Mouse (Mus musculus): ENCODE data around the gene Ttf2. TPM values are rescaled to one million over a fixed set of nuclear protein-coding genes. Genes with fewer than 3 reads are reported as not detected.

Ttf2 gene
- polyA plus RNA-seq (2016; fragmentation: Nextera tagmentation; extraction: Ambion mirVana): 13.8 and 13.9 TPM in 2 replicates

DNA sequence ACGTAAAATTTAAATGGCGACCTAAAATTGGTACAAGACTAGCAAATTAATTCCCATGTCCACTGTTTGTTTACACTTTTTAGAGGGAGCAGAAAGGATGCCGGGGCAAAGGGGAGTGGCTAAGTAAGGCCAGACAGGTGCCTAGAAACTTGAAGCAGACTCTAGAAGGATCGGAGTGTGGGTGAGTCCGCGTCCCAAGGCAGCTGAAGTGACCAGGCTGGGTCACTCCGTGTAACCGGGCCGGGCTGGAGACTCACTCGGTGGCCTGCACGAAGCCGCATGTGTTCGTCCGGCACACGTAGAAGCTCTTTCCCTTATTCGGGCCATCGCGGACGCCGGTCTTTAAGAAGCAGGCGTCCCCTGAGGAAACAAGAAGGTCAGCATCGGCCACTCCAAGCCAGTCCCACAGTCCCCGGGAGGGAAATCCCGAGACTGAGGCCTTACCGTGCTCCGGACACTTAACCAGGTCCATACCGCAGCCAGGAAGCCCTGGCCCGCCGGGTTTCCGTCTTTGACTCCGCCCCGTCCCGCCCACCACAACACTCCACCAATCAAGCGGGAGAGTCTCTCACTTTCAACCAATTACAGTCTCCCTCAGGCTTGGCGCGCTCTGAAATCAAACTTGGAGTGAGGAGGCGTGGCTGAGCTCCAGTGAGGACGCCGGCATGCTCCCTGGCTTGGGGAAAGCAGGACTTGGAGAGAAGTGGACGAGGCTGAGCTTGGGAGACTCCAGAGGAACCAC lies at the start of gene Ttf2:
TSS of gene Ttf2 (minus strand) at position 488 of the 742 bp plus-strand sequence.
- no peaks in the 10 kb centered on the region for H3K27me3 ChIP-seq (replicated peaks)
- no peaks in the 10 kb centered on the region for H3K9me3 ChIP-seq (replicated peaks)
- H3K36me3 ChIP-seq: peaks cover 36% of the 10 kb centered on the region
- H3K4me3 ChIP-seq: peak within 1 kb of the TSS; percentile 90
- peak within 1 kb of the TSS; percentile 79; the same call in 1 of the 2 replicates for H3K27ac ChIP-seq
- under 1% methylated on average over 40 of the region's 40 CpGs for WGBS (ENCODE audit: insufficient replicate concordance)
- H3K4me1 ChIP-seq: peaks cover 12% of the 10 kb centered on the region
- ATAC-seq: peak; percentile 99
- H3K9ac ChIP-seq: peak within 1 kb of the TSS; percentile 89
- peak within 1 kb of the TSS; percentile 89 for H3K4me2 ChIP-seq

- no peak overlapping the region for H3K4me3 ChIP-seq
- H3K27ac ChIP-seq: no peak overlapping the region
- no peaks in the 10 kb centered on the region for H3K9me3 ChIP-seq (replicated peaks)
- WGBS (ENCODE audit: insufficient replicate concordance): 65% methylated on average over 6 of the region's 6 CpGs
- no peaks in the 10 kb centered on the region for H3K4me1 ChIP-seq
- H3K4me2 ChIP-seq: no peak overlapping the region
- H3K27me3 ChIP-seq (replicated peaks): no peaks in the 10 kb centered on the region
- H3K36me3 ChIP-seq: no peaks in the 10 kb centered on the region
- H3K9ac ChIP-seq: no peak overlapping the region
- no peak for ATAC-seq
These were observed 49.0 kb upstream of the Ttf2 start for GRCm38 (mm10) chr3:101018494-101018893.

- Histone ChIP-seq H3K4me3 (no peak overlapping the region), H3K9me3 (replicated peaks) (no peaks in the 10 kb centered on the region), H3K4me1 (no peaks in the 10 kb centered on the region), H3K36me3 (no peaks in the 10 kb centered on the region), H3K9ac (no peak overlapping the region), H3K27ac (no peak overlapping the region), H3K4me2 (no peak overlapping the region), H3K27me3 (replicated peaks) (no peaks in the 10 kb centered on the region)
- WGBS (ENCODE audit: insufficient replicate concordance): 71% methylated on average over 7 of the region's 7 CpGs
- no peak for ATAC-seq
These were observed 46.6 kb upstream of the Ttf2 start for GRCm38 (mm10) chr3:101016050-101016449.

- Histone ChIP-seq H3K9ac (no peak overlapping the region), H3K36me3 (no peaks in the 10 kb centered on the region), H3K27me3 (replicated peaks) (no peaks in the 10 kb centered on the region), H3K9me3 (replicated peaks) (no peaks in the 10 kb centered on the region), H3K27ac (no peak overlapping the region), H3K4me3 (no peak overlapping the region), H3K4me1 (no peaks in the 10 kb centered on the region), H3K4me2 (no peak overlapping the region)
- ATAC-seq: no peak
- 55% methylated on average over 4 of the region's 4 CpGs for WGBS (ENCODE audit: insufficient replicate concordance)
These were observed 45.8 kb upstream of the Ttf2 start for GRCm38 (mm10) chr3:101015254-101015653.

GRCm38 (mm10) chr3:101013536-101013935 lies 44.1 kb upstream of the Ttf2 start:
- no peak overlapping the region for H3K4me3 ChIP-seq
- H3K27ac ChIP-seq: no peak overlapping the region
- H3K36me3 ChIP-seq: no peaks in the 10 kb centered on the region
- H3K9me3 ChIP-seq (replicated peaks): no peaks in the 10 kb centered on the region
- no peak overlapping the region for H3K4me2 ChIP-seq
- WGBS (ENCODE audit: insufficient replicate concordance): 53% methylated on average over 3 of the region's 3 CpGs
- no peak for ATAC-seq
- H3K27me3 ChIP-seq (replicated peaks): no peaks in the 10 kb centered on the region
- no peak overlapping the region for H3K9ac ChIP-seq
- no peaks in the 10 kb centered on the region for H3K4me1 ChIP-seq

- Histone ChIP-seq H3K9ac (no peak overlapping the region), H3K4me3 (no peak overlapping the region), H3K36me3 (no peaks in the 10 kb centered on the region), H3K4me2 (no peak overlapping the region), H3K4me1 (no peaks in the 10 kb centered on the region), H3K9me3 (replicated peaks) (no peaks in the 10 kb centered on the region), H3K27ac (no peak overlapping the region), H3K27me3 (replicated peaks) (no peaks in the 10 kb centered on the region)
- no peak for ATAC-seq
- WGBS (ENCODE audit: insufficient replicate concordance): 79% methylated on average over 10 of the region's 10 CpGs
These were observed 43.5 kb upstream of the Ttf2 start for GRCm38 (mm10) chr3:101013005-101013404.

DNA sequence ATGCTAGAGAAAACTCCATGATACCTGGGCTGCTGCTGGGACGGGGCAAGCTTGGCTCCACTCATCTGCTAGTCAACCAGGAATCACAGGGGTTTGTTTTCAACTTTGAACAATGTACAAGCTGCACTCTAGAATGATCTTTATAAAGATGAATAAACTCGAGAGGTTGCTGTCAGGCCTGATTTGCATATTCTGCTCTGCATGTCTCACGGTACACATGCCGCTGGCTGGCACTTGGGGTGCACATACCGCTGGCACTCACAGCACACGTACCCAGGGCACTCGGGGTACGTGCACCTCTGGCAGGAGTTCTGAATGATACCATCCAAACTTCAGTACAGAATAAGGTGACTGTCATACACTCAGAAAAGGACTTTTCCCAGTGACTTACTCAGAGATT lies 43.1 kb upstream of the Ttf2 start:
- 70% methylated on average over 8 of the region's 8 CpGs for WGBS (ENCODE audit: insufficient replicate concordance)
- H3K36me3 ChIP-seq: no peaks in the 10 kb centered on the region
- no peaks in the 10 kb centered on the region for H3K27me3 ChIP-seq (replicated peaks)
- no peaks in the 10 kb centered on the region for H3K4me1 ChIP-seq
- H3K27ac ChIP-seq: no peak overlapping the region
- no peak for ATAC-seq
- H3K9me3 ChIP-seq (replicated peaks): no peaks in the 10 kb centered on the region
- no peak overlapping the region for H3K9ac ChIP-seq
- H3K4me3 ChIP-seq: no peak overlapping the region
- no peak overlapping the region for H3K4me2 ChIP-seq

DNA sequence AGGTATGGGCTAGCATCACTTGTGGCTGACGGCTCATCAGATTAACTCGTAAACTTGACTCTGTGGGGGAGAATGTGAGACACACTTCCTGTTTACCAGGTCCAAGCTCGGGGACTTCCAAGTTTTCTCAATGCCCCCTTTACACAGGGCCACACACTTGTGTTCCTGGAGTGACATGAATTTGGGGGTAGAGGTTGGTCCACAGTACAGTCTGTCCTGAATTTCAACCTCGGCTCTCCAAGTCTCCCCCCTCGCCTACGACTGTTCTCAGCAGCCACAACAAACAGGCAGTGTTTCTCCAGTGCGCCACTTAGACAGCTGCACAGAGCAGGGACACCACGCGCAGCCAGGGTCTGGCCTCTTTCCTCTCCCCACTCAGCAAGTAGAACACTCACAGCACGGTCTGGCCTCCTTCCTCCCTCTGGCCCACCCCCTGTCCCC lies 42.7 kb upstream of the Ttf2 start:
- no peak overlapping the region for H3K9ac ChIP-seq
- 60% methylated on average over 10 of the region's 10 CpGs for WGBS (ENCODE audit: insufficient replicate concordance)
- no peak overlapping the region for H3K4me3 ChIP-seq
- 0 out of 2 replicates have a peak, but pooled peaks cover 3% of the 10 kb centered on the region for H3K4me1 ChIP-seq
- H3K27ac ChIP-seq: no peak overlapping the region
- no peaks in the 10 kb centered on the region for H3K9me3 ChIP-seq (replicated peaks)
- H3K27me3 ChIP-seq (replicated peaks): no peaks in the 10 kb centered on the region
- no peaks in the 10 kb centered on the region for H3K36me3 ChIP-seq
- H3K4me2 ChIP-seq: no peak overlapping the region
- no peak for ATAC-seq

DNA sequence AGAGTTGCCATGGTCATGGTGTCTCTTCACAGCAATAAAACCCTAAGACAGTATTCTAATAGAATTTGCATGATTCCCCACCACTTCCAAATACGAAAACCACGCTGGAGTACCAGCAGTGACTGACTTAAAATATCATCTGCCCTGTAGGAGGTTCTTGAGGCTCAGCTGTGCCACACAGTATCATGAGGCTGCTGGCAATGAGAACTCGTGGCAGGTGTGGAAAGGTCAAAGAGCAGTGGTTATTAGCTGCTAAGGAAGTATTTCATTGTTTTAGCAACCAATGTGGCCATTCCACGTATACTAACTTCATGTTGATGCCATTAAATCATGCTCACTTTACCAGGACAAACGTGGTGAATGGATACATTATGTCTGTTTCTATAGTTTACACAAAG lies 41.7 kb upstream of the Ttf2 start:
- no peak for ATAC-seq
- H3K4me1 ChIP-seq: 0 out of 2 replicates have a peak, but pooled peaks cover 3% of the 10 kb centered on the region
- no peaks in the 10 kb centered on the region for H3K36me3 ChIP-seq
- no peak overlapping the region for H3K4me3 ChIP-seq
- 56% methylated on average over 5 of the region's 5 CpGs for WGBS (ENCODE audit: insufficient replicate concordance)
- H3K9ac ChIP-seq: no peak overlapping the region
- H3K4me2 ChIP-seq: no peak overlapping the region
- H3K9me3 ChIP-seq (replicated peaks): no peaks in the 10 kb centered on the region
- H3K27me3 ChIP-seq (replicated peaks): no peaks in the 10 kb centered on the region
- no peak overlapping the region for H3K27ac ChIP-seq

- H3K36me3 ChIP-seq: no peaks in the 10 kb centered on the region
- H3K9me3 ChIP-seq (replicated peaks): no peaks in the 10 kb centered on the region
- H3K27me3 ChIP-seq (replicated peaks): no peaks in the 10 kb centered on the region
- no peak overlapping the region for H3K27ac ChIP-seq
- H3K4me3 ChIP-seq: no peak overlapping the region
- 0 out of 2 replicates have a peak, but pooled peaks cover 3% of the 10 kb centered on the region for H3K4me1 ChIP-seq
- WGBS (ENCODE audit: insufficient replicate concordance): 37% methylated on average over 4 of the region's 4 CpGs
- H3K9ac ChIP-seq: no peak overlapping the region
- H3K4me2 ChIP-seq: no peak overlapping the region
- ATAC-seq: no peak
These were observed 41.2 kb upstream of the Ttf2 start for GRCm38 (mm10) chr3:101010589-101011202.

- H3K27me3 ChIP-seq (replicated peaks): no peaks in the 10 kb centered on the region
- no peaks in the 10 kb centered on the region for H3K9me3 ChIP-seq (replicated peaks)
- H3K27ac ChIP-seq: no peak overlapping the region
- no peak for ATAC-seq
- no peak overlapping the region for H3K9ac ChIP-seq
- no peaks in the 10 kb centered on the region for H3K36me3 ChIP-seq
- 47% methylated on average over 5 of the region's 5 CpGs for WGBS (ENCODE audit: insufficient replicate concordance)
- 0 out of 2 replicates have a peak, but pooled peaks cover 3% of the 10 kb centered on the region for H3K4me1 ChIP-seq
- H3K4me2 ChIP-seq: no peak overlapping the region
- H3K4me3 ChIP-seq: no peak overlapping the region
These were observed 37.8 kb upstream of the Ttf2 start for GRCm38 (mm10) chr3:101007112-101007782.

- no peak overlapping the region for H3K27ac ChIP-seq
- H3K9ac ChIP-seq: no peak overlapping the region
- ATAC-seq: no peak
- H3K36me3 ChIP-seq: no peaks in the 10 kb centered on the region
- no peak overlapping the region for H3K4me2 ChIP-seq
- H3K27me3 ChIP-seq (replicated peaks): no peaks in the 10 kb centered on the region
- whole genome bisulfite sequencing (ENCODE audit: insufficient replicate concordance): 68% methylated on average over 6 of the region's 6 CpGs
- H3K4me3 ChIP-seq: no peak overlapping the region
- H3K4me1 ChIP-seq: 0 out of 2 replicates have a peak, but pooled peaks cover 3% of the 10 kb centered on the region
- no peaks in the 10 kb centered on the region for H3K9me3 ChIP-seq (replicated peaks)
These were observed 35.9 kb upstream of the Ttf2 start for GRCm38 (mm10) chr3:101005392-101005791.
